Mouse (Mus musculus): ENCODE results near the gene Cdkal1. TPM values are rescaled to one million over a fixed set of nuclear protein-coding genes. Genes with fewer than 3 reads are reported as not detected.
A peak's percentile ranks its signal among the peaks of the same experiment; 100 is the strongest.

Cdkal1 gene
- polyA plus RNA-seq, 1 experiment from 2014 or later, result 21.6 TPM

GRCm38 (mm10) chr13:29615081-29615480, 240.4 kb downstream of the Cdkal1 start:
- no peak overlapping the region for H3K4me3 ChIP-seq
- no peak overlapping the region for H3K9ac ChIP-seq
- no peak for ATAC-seq (ENCODE audit: low read depth)
- H3K9me3 ChIP-seq, result no peaks in the 10 kb centered on the region
- H3K27ac ChIP-seq (replicated peaks), result no peak overlapping the region
- H3K4me2 ChIP-seq, result no peak overlapping the region
- WGBS, result 62% methylated on average over 7 of the region's 7 CpGs
- no peaks in the 10 kb centered on the region for H3K36me3 ChIP-seq
- H3K4me1 ChIP-seq (replicated peaks), result peaks cover 41% of the 10 kb centered on the region
- no peaks in the 10 kb centered on the region for H3K27me3 ChIP-seq

GRCm38 (mm10) chr13:29610051-29610931, 245.2 kb downstream of the Cdkal1 start:
- Histone ChIP-seq H3K9ac (no peak overlapping the region; the same call in 1 of the 2 replicates), H3K4me2 (no peak overlapping the region)
- WGBS, result 10% methylated on average over 13 of the region's 13 CpGs

GRCm38 (mm10) chr13:29609441-29609840, 246.0 kb downstream of the Cdkal1 start:
- Histone ChIP-seq H3K9me3 (no peaks in the 10 kb centered on the region), H3K4me3 (no peak overlapping the region), H3K9ac (no peak overlapping the region), H3K4me2 (no peak overlapping the region), H3K27ac (replicated peaks) (peak overlapping the region; percentile 84), H3K36me3 (no peaks in the 10 kb centered on the region), H3K4me1 (replicated peaks) (peaks cover 52% of the 10 kb centered on the region), H3K27me3 (no peaks in the 10 kb centered on the region)
- 44% methylated on average over 5 of the region's 5 CpGs for WGBS
- ATAC-seq (ENCODE audit: low read depth), result no peak

More at GRCm38 (mm10) chr13:29610051-29610931, 245.2 kb downstream of the Cdkal1 start:
- Histone ChIP-seq H3K27ac (replicated peaks) (peak overlapping the region; percentile 84), H3K4me3 (no peak overlapping the region), H3K4me1 (replicated peaks) (peaks cover 56% of the 10 kb centered on the region), H3K36me3 (no peaks in the 10 kb centered on the region), H3K27me3 (no peaks in the 10 kb centered on the region), H3K9me3 (no peaks in the 10 kb centered on the region)
- ATAC-seq (ENCODE audit: low read depth), result peak; percentile 89

- WGBS, result 25% methylated on average over 6 of the region's 7 CpGs
- Histone ChIP-seq H3K4me3 (no peak overlapping the region), H3K4me2 (no peak overlapping the region), H3K27ac (replicated peaks) (no peak overlapping the region), H3K9ac (no peak overlapping the region), H3K36me3 (no peaks in the 10 kb centered on the region), H3K9me3 (no peaks in the 10 kb centered on the region), H3K27me3 (no peaks in the 10 kb centered on the region), H3K4me1 (replicated peaks) (peaks cover 17% of the 10 kb centered on the region)
- peak; percentile 86; the same call in 1 of the 2 replicates for ATAC-seq (ENCODE audit: low read depth)
Measured at GRCm38 (mm10) chr13:29604241-29604640, 251.2 kb downstream of the Cdkal1 start.

DNA sequence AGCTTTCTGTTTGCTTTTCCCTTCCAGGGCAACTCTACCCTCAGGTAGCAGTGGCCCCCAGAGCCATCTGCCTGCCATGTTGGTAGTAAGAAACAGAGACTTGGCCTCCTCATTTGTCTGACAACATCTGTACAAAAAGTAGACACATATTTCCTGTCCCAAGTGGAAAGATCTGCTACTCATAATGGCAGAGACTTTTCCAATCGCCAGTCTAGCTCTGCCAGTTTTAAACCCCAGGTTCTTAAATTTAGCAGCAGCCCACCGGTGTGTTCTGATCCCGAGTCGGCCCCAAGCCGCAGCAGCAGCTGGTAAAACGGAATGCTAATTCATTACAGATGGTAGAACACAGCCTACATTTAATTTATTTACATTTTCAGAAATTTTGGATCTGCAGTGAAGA, 251.9 kb downstream of the Cdkal1 start:
- 37% methylated on average over 6 of the region's 6 CpGs for WGBS
- H3K27me3 ChIP-seq, result no peaks in the 10 kb centered on the region
- H3K9ac ChIP-seq, result no peak overlapping the region
- no peaks in the 10 kb centered on the region for H3K36me3 ChIP-seq
- peaks cover 11% of the 10 kb centered on the region for H3K4me1 ChIP-seq (replicated peaks)
- no peaks in the 10 kb centered on the region for H3K9me3 ChIP-seq
- peak overlapping the region; percentile 52; the same call in 1 of the 2 replicates for H3K27ac ChIP-seq (replicated peaks)
- ATAC-seq (ENCODE audit: low read depth), result no peak
- no peak overlapping the region for H3K4me2 ChIP-seq
- no peak overlapping the region for H3K4me3 ChIP-seq

GRCm38 (mm10) chr13:29601033-29601432, 254.4 kb downstream of the Cdkal1 start:
- Histone ChIP-seq H3K27ac (replicated peaks) (no peak overlapping the region), H3K36me3 (no peaks in the 10 kb centered on the region), H3K4me3 (no peak overlapping the region), H3K9me3 (no peaks in the 10 kb centered on the region), H3K4me2 (no peak overlapping the region), H3K4me1 (replicated peaks) (peaks cover 8% of the 10 kb centered on the region), H3K9ac (no peak overlapping the region), H3K27me3 (no peaks in the 10 kb centered on the region)
- 91% methylated on average over 2 of the region's 2 CpGs for WGBS
- no peak for ATAC-seq (ENCODE audit: low read depth)

GRCm38 (mm10) chr13:29599646-29600045, 255.8 kb downstream of the Cdkal1 start:
- Histone ChIP-seq H3K36me3 (no peaks in the 10 kb centered on the region), H3K4me1 (replicated peaks) (peaks cover 8% of the 10 kb centered on the region), H3K9me3 (no peaks in the 10 kb centered on the region), H3K4me2 (no peak overlapping the region), H3K27me3 (no peaks in the 10 kb centered on the region), H3K4me3 (no peak overlapping the region), H3K9ac (no peak overlapping the region), H3K27ac (replicated peaks) (no peak overlapping the region)
- WGBS, result 88% methylated on average over 2 of the region's 2 CpGs
- no peak for ATAC-seq (ENCODE audit: low read depth)

GRCm38 (mm10) chr13:29596735-29597134, 258.7 kb downstream of the Cdkal1 start:
- WGBS, result 74% methylated on average over 3 of the region's 3 CpGs
- H3K27ac ChIP-seq (replicated peaks), result no peak overlapping the region
- H3K9me3 ChIP-seq, result peaks cover 8% of the 10 kb centered on the region; the same call in 1 of the 2 replicates
- H3K27me3 ChIP-seq, result no peaks in the 10 kb centered on the region
- no peak overlapping the region for H3K9ac ChIP-seq
- no peak overlapping the region for H3K4me3 ChIP-seq
- no peaks in the 10 kb centered on the region for H3K4me1 ChIP-seq (replicated peaks)
- peaks cover 3% of the 10 kb centered on the region; the same call in 1 of the 2 replicates for H3K36me3 ChIP-seq
- no peak overlapping the region for H3K4me2 ChIP-seq
- ATAC-seq (ENCODE audit: low read depth), result no peak

- no peak for ATAC-seq (ENCODE audit: low read depth)
- no peaks in the 10 kb centered on the region for H3K27me3 ChIP-seq
- no peak overlapping the region for H3K27ac ChIP-seq (replicated peaks)
- peaks cover 8% of the 10 kb centered on the region; the same call in 1 of the 2 replicates for H3K9me3 ChIP-seq
- WGBS, result 96% methylated on average over 3 of the region's 3 CpGs
- no peaks in the 10 kb centered on the region for H3K4me1 ChIP-seq (replicated peaks)
- no peak overlapping the region for H3K9ac ChIP-seq
- H3K4me3 ChIP-seq, result no peak overlapping the region
- H3K4me2 ChIP-seq, result no peak overlapping the region
- peaks cover 3% of the 10 kb centered on the region; the same call in 1 of the 2 replicates for H3K36me3 ChIP-seq
Measured at GRCm38 (mm10) chr13:29593096-29593495, 262.4 kb downstream of the Cdkal1 start.

GRCm38 (mm10) chr13:29590685-29591084, 264.8 kb downstream of the Cdkal1 start:
- no peak for ATAC-seq (ENCODE audit: low read depth)
- H3K27ac ChIP-seq (replicated peaks), result no peak overlapping the region
- H3K9me3 ChIP-seq, result peaks cover 8% of the 10 kb centered on the region; the same call in 1 of the 2 replicates
- H3K4me1 ChIP-seq (replicated peaks), result no peaks in the 10 kb centered on the region
- H3K27me3 ChIP-seq, result no peaks in the 10 kb centered on the region
- H3K4me3 ChIP-seq, result no peak overlapping the region
- H3K9ac ChIP-seq, result no peak overlapping the region
- peaks cover 3% of the 10 kb centered on the region; the same call in 1 of the 2 replicates for H3K36me3 ChIP-seq
- H3K4me2 ChIP-seq, result no peak overlapping the region
- 82% methylated on average over 5 of the region's 5 CpGs for WGBS

GRCm38 (mm10) chr13:29590164-29590563, 265.3 kb downstream of the Cdkal1 start:
- H3K4me1 ChIP-seq (replicated peaks), result no peaks in the 10 kb centered on the region
- no peak overlapping the region for H3K4me3 ChIP-seq
- H3K9me3 ChIP-seq, result peaks cover 8% of the 10 kb centered on the region; the same call in 1 of the 2 replicates
- no peak for ATAC-seq (ENCODE audit: low read depth)
- no peaks in the 10 kb centered on the region for H3K27me3 ChIP-seq
- peaks cover 3% of the 10 kb centered on the region; the same call in 1 of the 2 replicates for H3K36me3 ChIP-seq
- H3K9ac ChIP-seq, result no peak overlapping the region
- no peak overlapping the region for H3K4me2 ChIP-seq
- H3K27ac ChIP-seq (replicated peaks), result no peak overlapping the region
- 84% methylated on average over 5 of the region's 5 CpGs for WGBS

DNA sequence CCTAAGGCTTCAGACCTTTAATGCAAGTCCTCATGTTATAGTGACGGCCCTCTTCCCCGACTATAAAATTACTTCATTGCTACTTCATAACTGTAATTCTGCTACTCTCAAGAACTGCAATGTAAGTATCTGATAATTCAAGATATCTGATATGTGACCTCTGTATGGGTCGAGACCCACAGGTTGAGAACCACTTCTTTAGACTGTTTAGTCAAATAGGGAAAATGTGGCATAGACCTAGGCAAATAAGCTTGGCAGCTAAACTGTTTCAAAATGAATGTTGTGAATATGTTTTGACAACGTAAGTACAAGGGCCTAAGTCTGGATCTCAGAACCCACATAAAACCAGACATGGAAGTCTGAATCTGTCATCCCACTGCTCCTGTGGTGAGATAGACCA, 266.8 kb downstream of the Cdkal1 start:
- 92% methylated on average over 4 of the region's 4 CpGs for WGBS
- Histone ChIP-seq H3K36me3 (peaks cover 3% of the 10 kb centered on the region; the same call in 1 of the 2 replicates), H3K4me3 (no peak overlapping the region), H3K9ac (no peak overlapping the region), H3K4me2 (no peak overlapping the region), H3K27me3 (no peaks in the 10 kb centered on the region), H3K27ac (replicated peaks) (no peak overlapping the region), H3K9me3 (peaks cover 8% of the 10 kb centered on the region; the same call in 1 of the 2 replicates), H3K4me1 (replicated peaks) (no peaks in the 10 kb centered on the region)
- no peak for ATAC-seq (ENCODE audit: low read depth)
